Mouse (Mus musculus): Measurements from ENCODE around the gene Exoc6. TPM values are rescaled to one million over a fixed set of nuclear protein-coding genes. Genes with fewer than 3 reads are reported as not detected.

Gene Exoc6
- total RNA-seq, 2 experiments from 2014 or later: 40.3 to 43.4 TPM

GRCm38 (mm10) chr19:37560080-37560427 is 9.8 kb downstream of the Exoc6 start:
- Histone ChIP-seq H3K27ac (no peak overlapping the region), H3K4me3 (no peak overlapping the region)
- intact Hi-C loops (cut with DNase I): loop anchor here (10.0 kb wide), 1 partner anchor 375 kb away; no protein-coding TSS in a partner anchor
- DNase-seq (ENCODE audit: extremely low spot score in 1 of 2, low spot score in 2 of 2): no peak
- no peak for TF ChIP-seq CTCF (IDR thresholded peaks at IDR 0.05)

- no peak overlapping the region for H3K4me3 ChIP-seq
- DNase-seq (ENCODE audit: extremely low spot score in 1 of 2, low spot score in 2 of 2): no peak
- TF ChIP-seq CTCF (IDR thresholded peaks at IDR 0.05): no peak
- H3K27ac ChIP-seq: no peak overlapping the region
- intact Hi-C loops (cut with DNase I): loop anchor here (10.0 kb wide), 1 partner anchor 374 kb away; no protein-coding TSS in a partner anchor
These were observed 11.1 kb downstream of the Exoc6 start for GRCm38 (mm10) chr19:37561106-37561892.

GRCm38 (mm10) chr19:37563763-37564162 is 13.5 kb downstream of the Exoc6 start:
- peak in 1 of 2 experiments; percentile 23 for DNase-seq (ENCODE audit: extremely low spot score in 1 of 2, low spot score in 2 of 2)
- intact Hi-C loops (cut with DNase I): loop anchor here (1.0 to 10.0 kb wide), 2 partner anchors 32 to 371 kb away; no protein-coding TSS in a partner anchor
- Histone ChIP-seq H3K4me3 (no peak overlapping the region), H3K27ac (no peak overlapping the region)
- peak; percentile 84 for TF ChIP-seq CTCF (IDR thresholded peaks at IDR 0.05)

- no peak for DNase-seq (ENCODE audit: extremely low spot score in 1 of 2, low spot score in 2 of 2)
- no peak overlapping the region for H3K27ac ChIP-seq
- intact Hi-C loops (cut with DNase I): loop anchor here (10.0 kb wide), 1 partner anchor 369 kb away; no protein-coding TSS in a partner anchor
- peak; percentile 61 for TF ChIP-seq CTCF (IDR thresholded peaks at IDR 0.05)
- no peak overlapping the region for H3K4me3 ChIP-seq
These were observed 15.6 kb downstream of the Exoc6 start for GRCm38 (mm10) chr19:37565806-37566205.

DNA sequence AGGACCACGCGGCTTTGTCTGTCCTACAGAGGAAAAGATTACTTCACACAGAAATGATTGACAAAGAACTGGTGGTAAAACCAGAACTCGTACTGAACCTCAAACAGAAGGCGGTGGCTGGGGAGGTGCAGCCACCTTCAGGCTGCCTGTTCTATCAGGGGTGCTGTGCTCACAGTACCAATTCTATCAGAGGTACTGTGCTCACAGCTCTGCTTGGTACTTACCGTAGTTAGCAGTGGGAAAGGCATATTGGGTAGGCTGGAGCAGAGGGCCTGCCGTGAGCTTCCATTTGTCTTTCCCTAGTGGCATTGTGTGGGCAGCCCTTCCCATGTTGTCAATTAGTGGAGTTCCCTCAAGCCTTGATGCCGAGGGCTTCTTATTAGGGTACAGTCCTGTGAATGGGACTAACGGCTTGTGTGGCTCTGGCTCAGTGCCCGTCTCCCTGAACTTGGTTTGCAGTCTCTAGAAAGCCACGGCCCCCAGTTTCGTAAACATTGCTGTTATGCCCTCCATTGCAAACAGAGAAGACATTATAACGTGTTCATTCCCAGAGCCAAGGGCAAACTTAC is 19.1 kb downstream of the Exoc6 start:
- intact Hi-C loops (cut with DNase I): loop anchor here (10.0 kb wide), 1 partner anchor 366 kb away; no protein-coding TSS in a partner anchor
- DNase-seq (ENCODE audit: extremely low spot score in 1 of 2, low spot score in 2 of 2): no peak
- no peak for TF ChIP-seq CTCF (IDR thresholded peaks at IDR 0.05)
- Histone ChIP-seq H3K27ac (no peak overlapping the region), H3K4me3 (no peak overlapping the region)

- intact Hi-C loops (cut with DNase I): no loop called here
- no peak for TF ChIP-seq CTCF (IDR thresholded peaks at IDR 0.05)
These were observed 20.9 kb downstream of the Exoc6 start for GRCm38 (mm10) chr19:37570966-37571718.

GRCm38 (mm10) chr19:37574802-37575201 is 24.6 kb downstream of the Exoc6 start:
- no peak for DNase-seq (ENCODE audit: extremely low spot score in 1 of 2, low spot score in 2 of 2)
- TF ChIP-seq CTCF (IDR thresholded peaks at IDR 0.05): no peak
- no peak overlapping the region for H3K4me3 ChIP-seq
- H3K27ac ChIP-seq: no peak overlapping the region
- intact Hi-C loops (cut with DNase I): no loop called here

More at GRCm38 (mm10) chr19:37570966-37571718, 20.9 kb downstream of the Exoc6 start:
- Histone ChIP-seq H3K4me3 (no peak overlapping the region), H3K27ac (no peak overlapping the region)
- no peak for DNase-seq (ENCODE audit: extremely low spot score in 1 of 2, low spot score in 2 of 2)

DNA sequence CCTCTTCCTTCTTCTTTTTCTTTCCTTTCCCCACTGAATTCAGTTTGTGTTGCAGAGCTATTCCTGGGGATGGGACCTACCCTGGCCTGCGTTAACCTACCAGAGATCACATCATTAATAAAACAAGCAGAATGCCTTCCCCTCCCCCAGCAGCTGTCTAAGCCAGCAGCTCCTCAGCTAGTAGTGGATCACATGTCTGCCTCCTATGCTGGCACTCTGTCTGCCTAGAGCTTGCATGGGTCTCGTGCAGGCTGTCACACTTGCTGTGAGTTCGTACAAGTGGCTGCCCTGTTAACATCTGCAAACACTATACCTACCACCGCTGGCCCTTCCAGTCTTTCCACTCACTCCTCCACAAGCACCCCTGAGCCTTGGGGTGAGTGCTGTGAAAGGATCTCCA is 29.4 kb downstream of the Exoc6 start:
- no peak overlapping the region for H3K4me3 ChIP-seq
- no peak for DNase-seq (ENCODE audit: extremely low spot score in 1 of 2, low spot score in 2 of 2)
- no peak for TF ChIP-seq CTCF (IDR thresholded peaks at IDR 0.05)
- intact Hi-C loops (cut with DNase I): no loop called here
- H3K27ac ChIP-seq: no peak overlapping the region

- intact Hi-C loops (cut with DNase I): no loop called here
- no peak for DNase-seq (ENCODE audit: extremely low spot score in 1 of 2, low spot score in 2 of 2)
- no peak overlapping the region for H3K27ac ChIP-seq
- no peak for TF ChIP-seq CTCF (IDR thresholded peaks at IDR 0.05)
- H3K4me3 ChIP-seq: no peak overlapping the region
These were observed 30.2 kb downstream of the Exoc6 start for GRCm38 (mm10) chr19:37580438-37580837.

DNA sequence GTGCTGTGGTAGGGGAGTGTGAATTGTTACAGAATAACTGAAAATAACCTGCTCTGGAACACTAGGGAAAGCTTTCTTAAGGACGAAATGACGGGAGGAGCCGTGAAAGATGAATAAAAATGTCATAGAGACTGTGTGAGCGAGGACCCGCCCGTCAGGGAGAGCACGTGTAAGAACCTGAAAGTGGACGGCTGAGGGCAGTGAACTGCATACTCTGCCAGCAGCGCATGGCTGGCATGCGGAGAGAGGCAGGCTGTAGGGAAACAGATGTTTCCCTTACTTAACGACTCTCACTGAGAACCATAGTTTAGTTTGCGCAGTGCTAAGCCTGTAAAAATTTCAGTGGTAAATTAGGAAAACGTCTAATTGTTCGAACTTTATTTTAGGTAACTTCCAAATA is 35.0 kb downstream of the Exoc6 start:
- DNase-seq (ENCODE audit: extremely low spot score in 1 of 2, low spot score in 2 of 2): no peak
- no peak for TF ChIP-seq CTCF (IDR thresholded peaks at IDR 0.05)
- intact Hi-C loops (cut with DNase I): no loop called here
- no peak overlapping the region for H3K4me3 ChIP-seq
- no peak overlapping the region for H3K27ac ChIP-seq

GRCm38 (mm10) chr19:37585684-37586083 is 35.5 kb downstream of the Exoc6 start:
- intact Hi-C loops (cut with DNase I): no loop called here
- no peak for DNase-seq (ENCODE audit: extremely low spot score in 1 of 2, low spot score in 2 of 2)
- Histone ChIP-seq H3K4me3 (no peak overlapping the region), H3K27ac (no peak overlapping the region)
- no peak for TF ChIP-seq CTCF (IDR thresholded peaks at IDR 0.05)

DNA sequence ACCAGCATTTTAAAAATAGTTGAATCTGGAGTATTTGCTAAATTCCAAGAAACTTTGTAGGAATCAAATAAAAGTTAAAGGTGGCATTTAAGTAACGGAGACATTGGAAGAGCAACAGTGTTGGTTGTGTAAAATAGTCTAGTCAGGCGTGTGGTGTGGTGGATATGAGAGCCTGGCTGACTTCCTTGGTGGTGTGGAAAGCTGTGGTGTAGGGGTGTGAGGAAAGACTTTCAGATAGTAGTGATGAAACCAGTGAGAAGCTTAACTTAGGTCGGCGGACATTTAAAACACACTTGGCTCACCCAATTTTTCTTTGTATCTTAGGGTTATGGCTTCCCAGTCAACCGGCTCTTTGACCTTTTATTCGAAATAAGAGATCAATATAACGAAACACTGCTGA is 40.3 kb downstream of the Exoc6 start:
- intact Hi-C loops (cut with DNase I): no loop called here
- DNase-seq (ENCODE audit: extremely low spot score in 1 of 2, low spot score in 2 of 2): no peak
- no peak for TF ChIP-seq CTCF (IDR thresholded peaks at IDR 0.05)
- Histone ChIP-seq H3K27ac (no peak overlapping the region), H3K4me3 (no peak overlapping the region)

Data from left cerebral cortex, adult 2 months (tissue).